Comparison of ENCODE assay signal across 8 mouse cellular contexts in the genomic region with DNA sequence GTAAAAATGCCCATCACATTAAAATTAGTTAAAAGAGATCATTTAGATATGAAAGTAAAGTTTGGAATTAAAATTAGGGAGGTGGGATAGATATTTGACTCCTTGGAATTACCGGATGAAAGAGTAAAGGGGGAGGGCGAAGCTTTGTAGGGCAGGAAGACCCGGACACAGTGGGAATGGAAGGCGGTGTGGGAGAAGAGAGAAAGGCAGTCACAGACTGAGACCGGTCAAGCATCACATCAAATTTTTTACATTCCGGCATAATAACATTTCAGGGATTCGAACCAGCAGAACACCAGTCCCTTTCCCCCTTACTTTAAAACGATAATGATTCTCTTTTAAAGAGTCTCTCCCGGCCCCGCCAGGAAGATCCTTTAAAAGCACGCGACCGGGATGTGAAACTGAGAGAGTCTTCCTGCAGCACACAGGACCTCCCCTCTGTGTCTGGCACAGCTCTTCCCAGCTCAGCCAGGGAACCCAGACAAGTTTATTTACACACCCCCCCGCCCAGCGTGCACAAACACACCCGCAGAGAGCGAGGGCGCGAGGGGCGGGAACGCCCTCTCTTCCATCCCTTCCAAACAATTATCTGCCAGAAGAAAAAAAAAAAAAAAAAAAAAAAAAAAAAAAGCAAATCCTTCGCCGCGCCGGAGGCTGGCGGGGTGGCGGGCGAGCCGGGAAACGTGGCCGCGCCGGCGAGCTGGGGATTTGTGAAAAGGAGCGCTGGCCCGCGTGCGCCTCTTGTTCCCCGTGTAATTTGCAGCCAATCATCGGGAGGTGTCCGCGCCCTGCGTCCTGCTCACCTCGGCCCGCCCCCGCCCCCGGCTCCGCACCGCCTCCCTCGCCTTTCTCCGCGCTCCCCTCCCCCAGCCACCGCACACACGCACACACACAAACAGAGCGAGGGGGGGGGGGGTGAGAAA. TPM values are rescaled to one million over a fixed set of nuclear protein-coding genes. Genes with fewer than 3 reads are reported as not detected.
DNase-seq lines count a peak whose midpoint lies in the region; ATAC-seq and TF ChIP-seq lines count a peak whose summit lies in the region.

No protein-coding gene starts in this region.

- H3K4me2 ChIP-seq in lung, embryonic 15.5 days, result peak overlapping the region; percentile 77

- no peak for DNase-seq in Patski (ENCODE audit: low read depth, low spot score)
- peak; percentile 86 for DNase-seq in cerebellum, adult 9-10 months
- DNase-seq in frontal cortex, postnatal 10 days (ENCODE audit: low spot score in 2 of 2), result peak; percentile 70 to 74
- DNase-seq in hindbrain, embryonic 10.5 days (ENCODE audit: low spot score), result peak; percentile 93
- DNase-seq in layer of hippocampus, postnatal 10 days (ENCODE audit: low spot score in 2 of 2), result peak; percentile 60 to 70
- DNase-seq in ovary, postnatal 14 days (ENCODE audit: low spot score), result peak; percentile 42
- DNase-seq in spleen, adult 12 weeks (ENCODE audit: low spot score), result no peak

- no peaks in the 10 kb centered on the region for H3K9me3 ChIP-seq in hindbrain, embryonic 10.5 days
- no peaks in the 10 kb centered on the region for H3K9me3 ChIP-seq in lung, embryonic 15.5 days

- TF ChIP-seq CTCF in Patski (IDR thresholded peaks at IDR 0.05), result no peak

- H3K9ac ChIP-seq in lung, embryonic 15.5 days, result peak overlapping the region; percentile 44

- peak; percentile 31 for ATAC-seq in Patski
- peak; percentile 84 for ATAC-seq in lung, embryonic 15.5 days (ENCODE audit: borderline replicate concordance, extremely low read depth, low FRiP score, low TSS enrichment)

- in situ Hi-C loops in Patski (cut with MboI; ENCODE audit: low pct_unique_long_range_greater_than_20kb), result no loop called here

- H3K4me3 ChIP-seq in hindbrain, embryonic 10.5 days, result peak overlapping the region; percentile 81
- peak overlapping the region; percentile 55 for H3K4me3 ChIP-seq in lung, embryonic 15.5 days

- H3K36me3 ChIP-seq in hindbrain, embryonic 10.5 days, result no peaks in the 10 kb centered on the region; the same call in 1 of the 2 replicates
- H3K36me3 ChIP-seq in lung, embryonic 15.5 days, result no peaks in the 10 kb centered on the region

- POLR2A ChIA-PET in Patski (lab: Charles Lee), result interaction anchor here (0.7 kb wide), 2 partner anchors 130 to 365 kb away, joined by 5 to 7 read pairs; no protein-coding TSS in a partner anchor

- peak overlapping the region; percentile 99 for H3K27ac ChIP-seq in hindbrain, embryonic 10.5 days
- H3K27ac ChIP-seq in lung, embryonic 15.5 days, result peak overlapping the region; percentile 59

- H3K4me1 ChIP-seq in hindbrain, embryonic 10.5 days (replicated peaks), result peaks cover 38% of the 10 kb centered on the region
- H3K4me1 ChIP-seq in lung, embryonic 15.5 days, result peaks cover 18% of the 10 kb centered on the region

- H3K27me3 ChIP-seq in Patski, result peaks cover 24% of the 10 kb centered on the region
- no peaks in the 10 kb centered on the region for H3K27me3 ChIP-seq in hindbrain, embryonic 10.5 days (ENCODE audit: insufficient read depth, poor library complexity, severe bottlenecking)
- H3K27me3 ChIP-seq in lung, embryonic 15.5 days, result no peaks in the 10 kb centered on the region

- WGBS in hindbrain, embryonic 10.5 days, result under 1% methylated on average over 54 of the region's 55 CpGs
- 0% methylated on average over 41 of the region's 55 CpGs for WGBS in lung, embryonic 15.5 days

- CTCF ChIA-PET in Patski (lab: Charles Lee), result no interaction called here

RNA-seq across cellular contexts. Expression of a gene that starts 0.5 kb away (rescaled TPM):
- 0.03 TPM for polyA plus RNA-seq in Patski (2021)
- 12.6 and 20.5 TPM in 2 replicates for polyA plus RNA-seq in hindbrain, embryonic 10.5 days (2016; fragmentation: Nextera tagmentation; extraction: Ambion mirVana)
- 10 to 100 TPM; 16.2 to 17.4 TPM for total RNA-seq in layer of hippocampus, postnatal 10 days (2021)
- 1.8 and 1.9 TPM in 2 replicates for polyA plus RNA-seq in lung, embryonic 15.5 days (2015; fragmentation: Nextera tagmentation; extraction: Ambion mirVana)

Comparison
In these comparisons a context has a peak if more than half of its experiments do, and no peak if none do; other contexts are left out.
1. DNase-seq: peak in cerebellum, adult 9-10 months (single experiment), frontal cortex, postnatal 10 days (2 of 2), hindbrain, embryonic 10.5 days (single experiment), layer of hippocampus, postnatal 10 days (2 of 2) and ovary, postnatal 14 days (single experiment); none in Patski (single experiment) and spleen, adult 12 weeks (single experiment).